Mouse (Mus musculus) G1E (cell line): Measurements from ENCODE around the gene Nck1.

Experiments used
- CTCF ChIP-seq: IDR thresholded peaks from 2 replicates; pipeline ENCODE4 v1.5.1; 2012; ENCODE audit warnings: low read depth, low read length, inconsistent platforms, mixed read lengths
- GATA2 ChIP-seq: IDR thresholded peaks from 2 replicates; pipeline ENCODE4 v1.6.1; 2012; ENCODE audit warnings: low read depth, low read length, inconsistent platforms, borderline replicate concordance
- POLR2AphosphoS5 ChIP-seq: IDR thresholded peaks from 2 replicates; pipeline ENCODE4 v1.6.1; 2012; ENCODE audit warnings: low read depth, low read length, inconsistent platforms; ENCODE audit not compliant: insufficient replicate concordance
- TAL1 ChIP-seq: conservative IDR thresholded peaks from 2 replicates; pipeline ENCODE4 v1.6.1; 2012; ENCODE audit warnings: low read depth, low read length, inconsistent platforms, mixed read lengths

DNA sequence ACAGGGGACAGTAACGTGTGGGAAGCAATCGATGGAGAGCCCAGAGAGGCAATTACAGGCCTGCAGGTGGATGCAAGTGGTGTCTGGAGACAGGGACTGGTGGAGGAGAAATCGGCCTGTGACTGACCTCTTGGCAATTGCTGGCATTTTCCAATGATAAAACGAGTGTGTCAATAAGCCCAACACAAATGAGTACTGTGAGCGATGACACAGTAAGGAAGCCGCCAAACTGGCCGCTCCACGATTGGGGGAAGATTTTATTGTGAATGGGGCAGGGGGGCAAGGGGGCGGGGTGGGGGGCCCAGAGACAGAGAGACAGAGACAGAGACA lies 91.3 kb downstream of the Nck1 start:
- TF ChIP-seq GATA2 = no peak
- TF ChIP-seq CTCF = no peak
- TF ChIP-seq POLR2AphosphoS5 = no peak
- no peak for TF ChIP-seq TAL1
